Mouse (Mus musculus) kidney, adult 2 months (tissue): ENCODE data around the gene Gm10644. TPM values are rescaled to one million over a fixed set of nuclear protein-coding genes. Genes with fewer than 3 reads are reported as not detected.

Source experiments
- DNase-seq: peaks from one replicate; pipeline ENCODE4 v3.0.0; 2021
- H3K27ac ChIP-seq: fragments of 200-500 bp; 2 replicates; pipeline ENCODE4 v1.5.1; 2012; ENCODE audit warnings: low read depth, low read length, control low read depth, inconsistent platforms; ENCODE audit not compliant: insufficient read depth
- H3K27me3 ChIP-seq: fragments of 200-500 bp; replicated peaks from 2 replicates; pipeline ENCODE4 v1.6.1; 2012; ENCODE audit warnings: mild to moderate bottlenecking, moderate library complexity, low read length, inconsistent platforms; ENCODE audit not compliant: control insufficient read depth, insufficient read depth
- H3K36me3 ChIP-seq: fragments of 200-500 bp; 2 replicates; pipeline ENCODE4 v1.6.1; 2012; ENCODE audit warnings: mild to moderate bottlenecking, moderate library complexity, low read length, inconsistent platforms; ENCODE audit not compliant: control insufficient read depth, insufficient read depth
- H3K4me1 ChIP-seq: fragments of 200-500 bp; 2 replicates; pipeline ENCODE4 v1.6.1; 2011; ENCODE audit warnings: low read length; ENCODE audit not compliant: control insufficient read depth, insufficient read depth
- H3K4me3 ChIP-seq: fragments of 200-500 bp; 2 replicates; pipeline ENCODE4 v1.5.1; 2011; ENCODE audit warnings: mild to moderate bottlenecking, low read depth, low read length, control low read depth; ENCODE audit not compliant: insufficient read depth
- CTCF ChIP-seq: fragments of 200-500 bp; conservative IDR thresholded peaks from 2 replicates; pipeline ENCODE4 v1.5.1; 2011; ENCODE audit warnings: low read depth, mild to moderate bottlenecking, control low read depth, low read length, moderate library complexity, mixed read lengths; ENCODE audit not compliant: insufficient read depth, insufficient read length
- POLR2A ChIP-seq: fragments of 200-500 bp; IDR thresholded peaks from one replicate; pipeline ENCODE4 v1.6.1; 2011; ENCODE audit warnings: low read depth, low read length, control low read depth
- WGBS: fragments of 180-500 bp; shearing (Covaris S2); methylation state at CpG from one replicate; pipeline ENCODE4 v1.1.7; 2018; 5-methylcytosine and 5-hydroxymethylcytosine counted together
- polyA plus RNA-seq: library from polyadenylated mRNA; depleted of rRNA; stranded (reverse); fragments of >200 nt; gene quantifications from 2 replicates; pipeline ENCODE4 v1.2.3, GENCODE M21; 2012

The Gm10644 gene
- polyA plus RNA-seq, 1 experiment, result 2.7 TPM

DNA sequence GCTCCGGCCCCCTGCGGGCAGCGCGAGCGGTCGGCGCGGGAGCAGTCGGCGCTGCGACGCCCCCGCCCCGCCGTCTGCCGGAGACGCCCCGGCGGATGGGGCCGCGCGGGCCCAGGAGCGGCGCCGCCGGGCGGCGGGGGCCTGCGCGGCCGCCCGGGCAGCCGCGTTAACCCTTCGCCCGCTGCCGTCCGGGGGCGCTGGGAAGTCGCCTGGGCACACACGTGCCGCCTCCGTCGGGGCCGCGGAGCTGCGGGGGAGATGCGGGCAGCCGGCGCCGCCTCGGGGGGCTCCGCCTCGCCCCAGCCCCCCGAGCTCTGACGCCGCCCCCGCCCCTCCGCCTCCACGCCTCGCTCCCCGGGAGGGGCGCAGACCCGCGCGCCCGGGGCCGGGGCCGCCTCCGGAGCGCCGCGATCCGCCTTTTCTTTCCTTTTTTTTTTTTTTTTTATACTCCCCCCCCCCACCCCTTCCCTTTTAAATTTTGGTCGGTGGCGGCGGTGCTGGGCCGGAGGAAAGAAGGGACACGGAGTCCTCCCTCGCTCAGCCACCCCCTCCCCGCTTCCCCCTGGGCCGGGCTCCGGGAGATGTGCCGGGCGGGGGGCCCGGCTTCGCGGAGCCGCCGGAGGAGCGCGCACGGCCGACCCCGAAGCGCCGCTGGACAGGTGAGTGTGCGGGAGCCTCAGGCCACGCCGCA, 54.6 kb downstream of the Gm10644 start:
- TF ChIP-seq CTCF (no peak), POLR2A (no peak)
- DNase-seq, result no peak
- H3K4me3 ChIP-seq, result peak overlapping the region; percentile 89
- no peaks in the 10 kb centered on the region for H3K27me3 ChIP-seq
- no peaks in the 10 kb centered on the region for H3K4me1 ChIP-seq
- H3K27ac ChIP-seq, result no peak overlapping the region; the same call in 1 of the 2 replicates
- no peaks in the 10 kb centered on the region for H3K36me3 ChIP-seq
- WGBS, result 3% methylated on average over 71 of the region's 100 CpGs

DNA sequence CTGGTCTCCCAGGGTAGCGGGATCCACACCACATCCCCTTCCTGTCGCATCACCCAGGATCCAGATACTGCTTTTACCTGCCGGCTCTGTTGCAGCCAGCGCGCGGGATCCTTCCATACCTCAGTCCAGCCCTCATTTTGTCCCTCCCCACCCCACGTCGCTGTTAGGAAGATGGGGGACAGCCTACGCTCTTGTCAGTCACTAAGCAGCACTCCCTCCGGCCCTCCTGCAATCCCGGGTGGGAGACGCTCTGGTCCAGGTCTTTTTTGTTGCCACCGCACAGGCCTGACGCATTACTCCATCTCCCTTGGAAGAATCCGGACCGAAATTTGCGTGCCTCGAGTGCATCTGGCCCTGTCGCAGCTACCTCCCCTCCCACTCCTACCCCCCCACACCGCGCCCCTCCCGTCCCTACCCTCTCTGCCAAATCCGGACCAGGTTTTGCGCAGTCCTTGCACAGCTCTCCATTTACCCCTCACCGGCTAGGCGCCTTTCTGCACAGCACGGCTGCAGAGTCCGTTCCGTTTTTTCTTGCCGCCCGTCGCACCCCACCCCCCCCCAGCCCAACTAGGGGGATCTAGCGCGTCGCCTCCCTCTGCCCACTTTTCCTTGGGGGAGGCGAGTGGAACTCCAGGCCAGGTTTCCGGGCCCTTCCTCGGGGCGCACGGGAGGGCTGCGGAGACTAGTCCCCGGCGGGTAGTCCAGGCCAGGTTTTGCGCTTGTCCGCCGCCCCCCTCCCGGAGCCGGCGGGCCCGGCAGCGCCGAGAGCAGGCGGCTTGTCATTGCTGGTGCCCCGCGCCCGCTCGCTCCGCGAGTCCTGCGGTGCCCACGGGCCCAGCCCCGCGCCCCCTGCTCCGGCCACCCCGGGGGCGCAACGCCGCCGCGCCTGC, 55.4 kb downstream of the Gm10644 start, which contains the start of gene Adgrl1:
Adgrl1 (plus strand) TSS at position 743 of the 890 bp plus-strand sequence.
- WGBS, result 1% methylated on average over 69 of the region's 70 CpGs
- H3K27me3 ChIP-seq, result no peaks in the 10 kb centered on the region
- peak within 1 kb of the TSS; percentile 89 for H3K4me3 ChIP-seq
- H3K4me1 ChIP-seq, result no peaks in the 10 kb centered on the region
- H3K36me3 ChIP-seq, result no peaks in the 10 kb centered on the region
- TF ChIP-seq POLR2A (no peak), CTCF (no peak)
- peak within 1 kb of the TSS; percentile 5 for H3K27ac ChIP-seq
- peak; percentile 88 for DNase-seq

DNA sequence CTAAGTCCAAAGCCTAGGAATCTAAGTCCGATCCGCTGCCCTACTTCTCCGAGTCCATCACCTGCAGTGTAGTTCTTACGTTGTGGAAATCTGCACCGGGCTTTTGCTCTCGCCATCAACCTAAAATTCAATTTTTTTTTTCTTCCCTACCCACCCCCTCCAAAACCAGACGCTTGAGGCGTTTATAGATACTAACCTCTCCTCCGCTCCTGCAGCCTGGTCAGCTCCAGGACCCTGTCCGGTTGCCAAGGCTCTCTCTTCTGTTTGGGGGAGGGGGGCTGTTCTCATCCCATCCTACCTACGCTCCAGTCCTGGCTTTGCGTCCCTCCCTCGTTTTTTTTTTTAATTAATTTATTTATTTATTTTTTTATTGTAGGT, 56.0 kb downstream of the Gm10644 start:
- Histone ChIP-seq H3K4me1 (no peaks in the 10 kb centered on the region), H3K27me3 (no peaks in the 10 kb centered on the region), H3K4me3 (peak overlapping the region; percentile 89; the same call in 1 of the 2 replicates), H3K27ac (no peak overlapping the region), H3K36me3 (no peaks in the 10 kb centered on the region)
- TF ChIP-seq CTCF, result no peak
- TF ChIP-seq POLR2A, result no peak
- WGBS, result 1% methylated on average over 13 of the region's 13 CpGs
- DNase-seq, result peak; percentile 70

DNA sequence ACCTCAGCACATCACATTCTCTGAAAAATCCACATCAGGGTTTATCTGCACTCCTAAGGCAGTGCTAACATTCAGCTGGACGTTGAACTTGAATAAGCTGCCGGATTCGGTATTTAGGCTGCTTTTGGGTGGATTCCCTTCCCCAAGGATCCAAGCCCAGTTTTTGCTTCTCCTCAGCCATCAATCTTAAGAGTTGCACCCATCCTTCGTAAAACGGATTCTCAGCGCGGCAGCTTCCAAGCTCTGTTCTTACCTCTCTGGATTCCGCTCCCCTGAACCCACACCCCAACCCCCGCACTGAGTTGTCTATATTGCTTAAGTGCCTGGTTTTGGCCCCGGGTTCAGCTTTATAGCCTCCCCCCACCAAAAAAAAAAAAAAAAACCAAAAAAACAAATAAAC, 56.5 kb downstream of the Gm10644 start:
- WGBS, result 13% methylated on average over 10 of the region's 10 CpGs
- Histone ChIP-seq H3K4me3 (no peak overlapping the region), H3K27me3 (no peaks in the 10 kb centered on the region), H3K36me3 (no peaks in the 10 kb centered on the region), H3K27ac (no peak overlapping the region), H3K4me1 (no peaks in the 10 kb centered on the region)
- DNase-seq, result peak; percentile 47
- no peak for TF ChIP-seq CTCF
- no peak for TF ChIP-seq POLR2A

DNA sequence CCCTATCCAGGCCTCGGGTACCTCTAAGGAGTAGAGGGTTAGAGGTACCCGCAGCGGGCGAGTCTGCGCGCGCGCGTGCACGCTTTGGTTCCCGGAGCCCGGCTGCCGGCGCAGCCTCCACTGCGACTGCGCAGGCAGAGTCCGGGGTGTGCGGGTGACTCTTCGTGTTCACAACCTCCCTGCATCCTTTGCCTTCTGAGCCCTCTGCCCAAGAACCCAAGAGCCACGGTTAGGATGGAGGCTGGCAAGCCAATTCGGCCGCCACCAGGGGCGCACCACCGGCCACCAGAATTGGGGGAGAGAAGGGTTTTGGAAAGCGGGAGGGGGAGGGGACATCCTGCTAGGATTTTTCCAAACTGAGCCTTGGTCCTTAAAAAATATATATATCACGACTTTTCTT, 57.8 kb downstream of the Gm10644 start:
- Histone ChIP-seq H3K36me3 (no peaks in the 10 kb centered on the region), H3K27me3 (no peaks in the 10 kb centered on the region), H3K4me3 (no peak overlapping the region), H3K4me1 (no peaks in the 10 kb centered on the region), H3K27ac (no peak overlapping the region)
- DNase-seq, result peak; percentile 43
- TF ChIP-seq POLR2A (no peak), CTCF (peak; percentile 45)
- 11% methylated on average over 26 of the region's 26 CpGs for WGBS

DNA sequence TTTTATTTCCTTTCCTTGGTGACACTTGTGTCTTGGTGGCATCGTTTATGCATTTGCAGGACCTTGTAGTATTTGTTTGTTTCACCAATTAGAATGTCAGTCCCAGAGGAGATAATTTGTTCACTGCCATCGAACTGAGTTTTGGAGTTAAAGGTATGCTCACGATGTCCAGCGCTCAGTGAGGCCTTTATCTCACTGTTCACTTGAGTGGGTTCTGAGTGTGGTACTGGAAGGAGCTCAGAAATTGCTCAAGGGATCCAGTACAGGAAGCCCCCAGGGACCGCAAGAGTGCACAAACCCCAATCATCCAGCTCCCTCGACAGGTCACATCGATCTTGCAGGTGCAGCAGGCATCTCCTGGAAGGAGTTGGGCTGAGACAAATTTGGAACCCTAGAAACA, 58.5 kb downstream of the Gm10644 start:
- H3K4me3 ChIP-seq, result no peak overlapping the region
- no peaks in the 10 kb centered on the region for H3K4me1 ChIP-seq
- 89% methylated on average over 7 of the region's 7 CpGs for WGBS
- no peak for DNase-seq
- no peak overlapping the region for H3K27ac ChIP-seq
- H3K27me3 ChIP-seq, result no peaks in the 10 kb centered on the region
- no peaks in the 10 kb centered on the region for H3K36me3 ChIP-seq
- no peak for TF ChIP-seq CTCF

DNA sequence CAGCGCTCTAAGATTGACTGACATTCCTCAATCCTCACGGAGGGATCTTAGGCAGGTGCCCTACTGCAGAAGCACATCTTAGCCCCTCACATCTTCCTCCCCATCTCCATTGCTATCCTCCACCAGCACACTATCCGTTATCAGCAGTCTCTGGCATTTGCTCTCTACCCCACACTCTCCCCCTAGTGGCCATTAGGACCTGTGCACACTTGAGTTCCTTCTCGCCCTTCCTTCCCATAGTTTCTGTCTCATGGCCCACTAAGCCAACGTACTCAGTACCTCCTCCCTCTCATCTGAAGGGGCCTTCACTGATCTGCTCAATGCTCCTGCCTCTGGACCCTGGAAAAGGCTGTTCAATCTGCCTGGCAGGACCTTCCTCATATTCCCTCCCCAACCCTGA, 59.1 kb downstream of the Gm10644 start:
- 5% methylated on average over 5 of the region's 5 CpGs for WGBS
- no peaks in the 10 kb centered on the region for H3K4me1 ChIP-seq
- peak; percentile 59 for DNase-seq
- H3K4me3 ChIP-seq, result no peak overlapping the region
- TF ChIP-seq CTCF, result peak; percentile 89
- TF ChIP-seq POLR2A, result no peak
- no peak overlapping the region for H3K27ac ChIP-seq
- H3K27me3 ChIP-seq, result no peaks in the 10 kb centered on the region
- no peaks in the 10 kb centered on the region for H3K36me3 ChIP-seq
